Mouse (Mus musculus) mesoderm, embryonic 11.5 days (tissue): ENCODE measurements around the gene Mllt10.

Experiments
- DNase-seq: peaks from one replicate; pipeline ENCODE4 v3.0.0-alpha.2; 2012; ENCODE audit warnings: low read depth, low spot score

Gene Mllt10

GRCm38 (mm10) chr2:18195285-18195684, 140.2 kb downstream of the Mllt10 start:
- DNase-seq = no peak

- DNase-seq = no peak
Measured at GRCm38 (mm10) chr2:18195691-18196396, 140.8 kb downstream of the Mllt10 start.

- DNase-seq = no peak
Measured at GRCm38 (mm10) chr2:18201820-18202462, 146.9 kb downstream of the Mllt10 start.

- DNase-seq = no peak
Measured at GRCm38 (mm10) chr2:18202923-18203322, 147.9 kb downstream of the Mllt10 start.

GRCm38 (mm10) chr2:18205118-18205517, 150.1 kb downstream of the Mllt10 start:
- DNase-seq = peak; percentile 76

GRCm38 (mm10) chr2:18206811-18207210, 151.8 kb downstream of the Mllt10 start:
- no peak for DNase-seq

- DNase-seq = no peak
Measured at GRCm38 (mm10) chr2:18208578-18208977, 153.5 kb downstream of the Mllt10 start.

- no peak for DNase-seq
Measured at GRCm38 (mm10) chr2:18209211-18209823, 154.3 kb downstream of the Mllt10 start.

GRCm38 (mm10) chr2:18209948-18210347, 154.9 kb downstream of the Mllt10 start:
- DNase-seq = no peak

GRCm38 (mm10) chr2:18214031-18214430, 159.0 kb downstream of the Mllt10 start:
- no peak for DNase-seq

- no peak for DNase-seq
Measured at GRCm38 (mm10) chr2:18217867-18218266, 162.8 kb downstream of the Mllt10 start.

GRCm38 (mm10) chr2:18218500-18218899, 163.5 kb downstream of the Mllt10 start:
- no peak for DNase-seq

GRCm38 (mm10) chr2:18219136-18219535, 164.1 kb downstream of the Mllt10 start:
- DNase-seq = no peak

GRCm38 (mm10) chr2:18219569-18219968, 164.5 kb downstream of the Mllt10 start:
- no peak for DNase-seq

- no peak for DNase-seq
Measured at GRCm38 (mm10) chr2:18228486-18229062, 173.5 kb downstream of the Mllt10 start.

GRCm38 (mm10) chr2:18229279-18229678, 174.2 kb downstream of the Mllt10 start:
- no peak for DNase-seq

- DNase-seq = no peak
Measured at GRCm38 (mm10) chr2:18231143-18231542, 176.1 kb downstream of the Mllt10 start.

- peak; percentile 43 for DNase-seq
Measured at GRCm38 (mm10) chr2:18232883-18233567, 178.0 kb downstream of the Mllt10 start.

- DNase-seq = no peak
Measured at GRCm38 (mm10) chr2:18235524-18235923, 180.5 kb downstream of the Mllt10 start.

- no peak for DNase-seq
Measured at GRCm38 (mm10) chr2:18249224-18249623, 194.2 kb downstream of the Mllt10 start.
